ENCODE assay signal across 8 mouse cellular contexts in the genomic region with DNA sequence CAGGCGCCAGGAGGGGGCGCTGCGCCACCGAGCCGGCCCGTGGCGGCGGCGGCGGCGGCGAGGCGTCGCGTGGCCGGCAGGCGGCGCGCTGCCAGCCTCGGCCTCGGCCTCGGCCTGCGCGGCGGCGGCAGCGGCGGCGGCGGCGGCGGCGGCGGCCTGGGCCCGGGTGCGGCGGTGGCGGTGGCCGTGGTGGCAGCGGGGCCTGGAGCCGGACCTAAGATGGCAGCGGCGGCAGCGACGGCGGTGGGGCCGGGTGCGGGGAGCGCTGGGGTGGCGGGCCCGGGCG. TPM values are rescaled to one million over a fixed set of nuclear protein-coding genes. Genes with fewer than 3 reads are reported as not detected.
DNase-seq lines count a peak whose midpoint lies in the region; ATAC-seq and TF ChIP-seq lines count a peak whose summit lies in the region.

A gene (plus strand): TSS at position 106 of the 286 bp plus-strand sequence.

- H3K4me1 ChIP-seq in liver, adult 2 months (ENCODE audit: control insufficient read depth, insufficient read depth, low read length): peaks cover 2% of the 10 kb centered on the region
- peaks cover 18% of the 10 kb centered on the region for H3K4me1 ChIP-seq in intestine, embryonic 14.5 days (replicated peaks; ENCODE audit: control insufficient read depth, insufficient read depth, low read length)
- peaks cover 7 to 16% of the 10 kb centered on the region in 2 experiments for H3K4me1 ChIP-seq in liver, embryonic 14.5 days (replicated peaks; ENCODE audit: control insufficient read depth in 2 of 2, insufficient read depth in 2 of 2, low read length in 1 of 2)

- H3K4me3 ChIP-seq in liver, adult 2 months (ENCODE audit: insufficient read depth, low read depth, low read length): peak within 1 kb of the TSS; percentile 96
- H3K4me3 ChIP-seq in intestine, embryonic 14.5 days (ENCODE audit: low read depth, low read length): peak within 1 kb of the TSS; percentile 73
- H3K4me3 ChIP-seq in liver, embryonic 14.5 days (ENCODE audit: insufficient read depth in 1 of 2, low read depth in 2 of 2, low read length in 2 of 2): peak within 1 kb of the TSS; percentile 75 to 98

- TF ChIP-seq EP300 in liver, embryonic 14.5 days (IDR thresholded peaks at IDR 0.05; ENCODE audit: low read depth): no peak

- H3K27me3 ChIP-seq in liver, adult 2 months (ENCODE audit: control insufficient read depth, insufficient read depth, low read length): no peaks in the 10 kb centered on the region
- no peaks in the 10 kb centered on the region for H3K27me3 ChIP-seq in intestine, embryonic 14.5 days (replicated peaks; ENCODE audit: control insufficient read depth, insufficient read depth, low read length)
- H3K27me3 ChIP-seq in liver, embryonic 14.5 days (ENCODE audit: control insufficient read depth, insufficient read depth, low read length): no peaks in the 10 kb centered on the region

- peak within 1 kb of the TSS; percentile 84 for H3K4me2 ChIP-seq in intestine, embryonic 14.5 days (ENCODE audit: low read length)
- peak within 1 kb of the TSS; percentile 73 for H3K4me2 ChIP-seq in liver, embryonic 14.5 days (ENCODE audit: low read depth)

- TF ChIP-seq POLR2A in liver, adult 2 months (IDR thresholded peaks at IDR 0.05; ENCODE audit: extremely low read depth, insufficient read depth, low read length): no peak

- 10% methylated on average over 52 of the region's 52 CpGs for WGBS in liver, adult 2 months
- 2% methylated on average over 20 of the region's 52 CpGs for whole genome bisulfite sequencing in intestine, embryonic 14.5 days
- under 1% methylated on average over 43 of the region's 52 CpGs for WGBS in liver, embryonic 14.5 days (ENCODE audit: insufficient replicate concordance)

- H3K36me3 ChIP-seq in liver, adult 2 months (ENCODE audit: control insufficient read depth, insufficient read depth, low read length): no peaks in the 10 kb centered on the region
- H3K36me3 ChIP-seq in intestine, embryonic 14.5 days (ENCODE audit: control insufficient read depth, insufficient read depth, low read length): peaks cover 14% of the 10 kb centered on the region
- peaks cover 7% of the 10 kb centered on the region for H3K36me3 ChIP-seq in liver, embryonic 14.5 days (replicated peaks; ENCODE audit: control insufficient read depth, insufficient read depth, low read depth)

- peak within 1 kb of the TSS; percentile 75 for H3K27ac ChIP-seq in liver, adult 2 months (replicated peaks; ENCODE audit: insufficient read depth, low read depth, low read length)
- H3K27ac ChIP-seq in intestine, embryonic 14.5 days (ENCODE audit: low read depth): peak within 1 kb of the TSS; percentile 98
- peak within 1 kb of the TSS; percentile 82 for H3K27ac ChIP-seq in liver, embryonic 14.5 days

- no peak for ATAC-seq in intestine, embryonic 14.5 days (replicated peaks; ENCODE audit: low FRiP score, low TSS enrichment, low read depth)
- ATAC-seq in liver, embryonic 14.5 days (ENCODE audit: insufficient read depth): no peak

- peak within 1 kb of the TSS; percentile 98 for H3K9ac ChIP-seq in liver, adult 2 months (ENCODE audit: low read depth, low read length)
- H3K9ac ChIP-seq in intestine, embryonic 14.5 days (ENCODE audit: low read length): peak within 1 kb of the TSS; percentile 97
- peak within 1 kb of the TSS; percentile 85 for H3K9ac ChIP-seq in liver, embryonic 14.5 days (replicated peaks)

- TF ChIP-seq CTCF in liver, adult 2 months (IDR thresholded peaks at IDR 0.05; ENCODE audit: low read depth, low read length): peak; percentile 65
- no peak for TF ChIP-seq CTCF in liver, embryonic 14.5 days (IDR thresholded peaks at IDR 0.05; ENCODE audit: low read depth)

- H3K9me3 ChIP-seq in intestine, embryonic 14.5 days (ENCODE audit: control insufficient read depth, low read length): no peaks in the 10 kb centered on the region
- no peaks in the 10 kb centered on the region for H3K9me3 ChIP-seq in liver, embryonic 14.5 days (ENCODE audit: control insufficient read depth, low read length)

- DNase-seq in liver, adult 2 months (ENCODE audit: extremely low read depth, low read depth, low spot score): no peak
- no peak for DNase-seq in liver
- no peak for DNase-seq in adrenal gland, postnatal 25 days
- no peak for DNase-seq in gastrocnemius, postnatal 10 days
- no peak for DNase-seq in intestine, embryonic 14.5 days (ENCODE audit: low spot score)
- no peak for DNase-seq in liver, embryonic 14.5 days (ENCODE audit: low read depth in 3 of 3, low spot score in 3 of 3)
- DNase-seq in embryo, embryonic 11 days: no peak
- DNase-seq in urinary bladder, postnatal 10 days (ENCODE audit: low spot score): no peak

- H3K79me2 ChIP-seq in liver, adult 2 months (ENCODE audit: control insufficient read depth, insufficient read depth, low read length): peaks cover 10% of the 10 kb centered on the region; the same call in 1 of the 2 replicates

RNA-seq across cellular contexts. Expression of the gene that starts here (rescaled TPM):
- 5.0 and 8.1 TPM in 2 replicates for total RNA-seq in liver, adult 2 months (2014; rRNA removed)
- 23.4 and 28.5 TPM in 2 replicates for polyA plus RNA-seq in liver, adult 2 months (2012; rRNA removed)
- total RNA-seq in adrenal gland, postnatal 25 days (2021): 45.6 and 54.0 TPM in 2 replicates
- 10 to 100 TPM; 81.0 to 95.2 TPM for total RNA-seq in gastrocnemius, postnatal 10 days (2021)
- 39.5 and 54.4 TPM in 2 replicates for polyA plus RNA-seq in intestine, embryonic 14.5 days (2014; fragmentation: Nextera tagmentation; extraction: Ambion mirVana)
- polyA plus RNA-seq in liver, embryonic 14.5 days (2012; rRNA removed): 25.6 and 26.4 TPM in 2 replicates
- polyA plus RNA-seq in liver, embryonic 14.5 days (2014; fragmentation: Nextera tagmentation; extraction: Ambion mirVana): 13.6 and 17.1 TPM in 2 replicates
